Mouse (Mus musculus): ENCODE data around the gene Fkbpl.

Gene Fkbpl

GRCm38 (mm10) chr17:34627093-34627942 is 17.2 kb upstream of the Fkbpl start:
- DNase-seq (ENCODE audit: low read depth, low spot score) = peak; percentile 88

DNA sequence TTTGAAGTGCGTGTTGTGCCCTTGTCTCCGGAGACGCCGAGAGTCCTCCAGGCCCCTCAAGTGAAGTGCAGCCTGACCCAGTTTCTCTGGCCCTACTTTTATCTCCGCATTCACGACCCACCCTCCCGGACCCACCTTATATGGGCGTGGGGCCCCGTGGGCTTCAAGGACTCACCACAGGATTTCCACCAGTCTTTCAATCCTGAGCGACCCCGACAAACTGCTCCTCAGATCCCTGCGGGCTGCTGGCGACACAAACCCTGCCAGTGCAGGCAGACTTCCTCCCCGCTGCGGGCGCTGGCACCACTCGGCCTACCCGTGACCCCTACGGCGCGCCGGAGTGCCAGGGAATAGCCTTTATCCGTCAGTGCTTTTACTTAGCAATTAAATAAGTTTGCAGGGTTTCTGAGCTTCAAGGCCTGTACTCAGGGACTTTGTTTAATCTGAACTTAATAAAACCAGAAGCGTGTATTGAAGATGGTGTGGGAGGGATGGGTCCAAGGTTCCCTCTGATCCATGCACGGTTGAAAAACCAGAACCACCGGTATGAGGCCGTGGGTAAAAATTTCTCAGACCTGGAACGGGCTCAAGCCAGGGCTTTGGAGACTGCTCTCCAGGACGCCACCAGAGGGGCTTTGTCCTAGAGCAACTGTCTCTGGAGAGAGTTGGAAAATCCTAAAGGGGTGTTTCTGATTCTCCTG is 16.5 kb upstream of the Fkbpl start, which contains the start of gene Ppt2:
Ppt2 (minus strand) TSS at position 568 of the 701 bp plus-strand sequence.
- no peak for DNase-seq (ENCODE audit: low read depth, low spot score)

DNA sequence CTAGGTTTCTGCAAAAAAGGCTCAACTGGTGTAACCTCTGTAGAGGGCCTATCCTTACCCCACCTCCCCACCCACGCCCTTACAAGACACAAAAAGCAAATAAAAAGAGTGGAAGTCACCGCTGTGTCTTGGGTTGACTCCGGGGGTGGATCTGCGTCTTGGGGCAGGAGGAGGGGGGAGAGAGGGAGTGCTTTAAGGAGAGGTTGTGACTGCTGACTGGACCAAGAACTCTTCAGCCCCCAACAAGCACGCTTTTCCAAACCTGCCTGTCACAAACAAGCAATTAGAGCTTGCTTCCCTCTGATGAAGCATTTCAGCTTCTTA is 16.0 kb upstream of the Fkbpl start:
- DNase-seq (ENCODE audit: low read depth, low spot score) = no peak

DNA sequence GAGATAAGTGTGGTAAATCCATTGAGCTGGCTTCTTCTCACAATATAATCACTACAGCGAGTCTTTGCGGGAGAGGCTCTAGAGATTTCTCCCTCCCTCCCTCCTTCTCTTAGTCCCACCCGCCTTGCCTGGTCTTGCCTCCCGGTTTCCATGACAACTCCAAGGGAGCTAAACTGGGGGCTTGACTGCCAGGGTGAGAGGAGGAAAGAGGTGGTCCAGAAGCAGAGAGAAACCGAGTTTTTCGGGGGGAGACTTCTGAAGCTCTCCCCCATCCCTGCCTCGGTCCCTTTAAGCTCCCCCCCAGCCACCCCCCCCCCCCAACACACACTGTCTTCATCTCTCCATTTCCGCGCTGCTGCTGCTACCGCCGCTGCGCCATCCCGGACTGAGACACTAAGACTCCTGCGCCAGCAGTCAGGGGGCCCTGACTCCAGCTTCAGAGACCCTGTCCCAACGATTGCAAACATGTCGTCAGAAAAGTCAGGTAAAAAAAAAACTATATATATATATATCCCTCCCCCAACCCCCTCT is 15.3 kb upstream of the Fkbpl start, which contains the start of gene Prrt1:
Prrt1 (plus strand) TSS at position 313 of the 531 bp plus-strand sequence.
- peak; percentile 85 for DNase-seq (ENCODE audit: low read depth, low spot score)

- DNase-seq (ENCODE audit: low read depth, low spot score) = no peak
Observed at GRCm38 (mm10) chr17:34629796-34630603, 14.6 kb upstream of the Fkbpl start.

DNA sequence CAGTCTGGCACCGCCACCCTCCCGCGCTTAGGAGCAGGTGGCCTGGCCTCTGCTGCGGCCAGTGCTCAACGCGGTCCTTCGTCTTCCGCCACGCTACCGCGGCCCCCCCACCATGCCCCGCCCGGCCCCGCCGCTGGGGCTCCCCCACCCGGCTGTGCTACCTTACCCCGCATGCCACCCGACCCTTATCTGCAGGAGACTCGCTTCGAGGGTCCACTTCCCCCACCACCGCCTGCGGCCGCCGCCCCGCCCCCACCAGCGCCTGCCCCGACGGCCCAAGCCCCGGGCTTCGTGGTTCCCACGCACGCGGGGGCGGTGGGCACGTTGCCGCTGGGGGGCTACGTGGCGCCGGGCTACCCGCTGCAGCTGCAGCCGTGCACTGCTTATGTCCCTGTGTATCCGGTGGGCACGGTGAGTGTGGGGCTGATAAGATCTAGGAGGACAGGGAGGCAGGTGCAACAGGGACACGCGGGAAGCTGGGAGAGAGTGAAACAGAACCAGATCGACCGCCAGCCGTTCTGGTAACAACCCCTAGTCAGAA is 13.7 kb upstream of the Fkbpl start:
- DNase-seq (ENCODE audit: low read depth, low spot score) = no peak

GRCm38 (mm10) chr17:34631647-34632046 is 12.9 kb upstream of the Fkbpl start:
- DNase-seq (ENCODE audit: low read depth, low spot score) = no peak

- DNase-seq (ENCODE audit: low read depth, low spot score) = peak; percentile 94
Observed at GRCm38 (mm10) chr17:34632261-34632691, 12.3 kb upstream of the Fkbpl start.

DNA sequence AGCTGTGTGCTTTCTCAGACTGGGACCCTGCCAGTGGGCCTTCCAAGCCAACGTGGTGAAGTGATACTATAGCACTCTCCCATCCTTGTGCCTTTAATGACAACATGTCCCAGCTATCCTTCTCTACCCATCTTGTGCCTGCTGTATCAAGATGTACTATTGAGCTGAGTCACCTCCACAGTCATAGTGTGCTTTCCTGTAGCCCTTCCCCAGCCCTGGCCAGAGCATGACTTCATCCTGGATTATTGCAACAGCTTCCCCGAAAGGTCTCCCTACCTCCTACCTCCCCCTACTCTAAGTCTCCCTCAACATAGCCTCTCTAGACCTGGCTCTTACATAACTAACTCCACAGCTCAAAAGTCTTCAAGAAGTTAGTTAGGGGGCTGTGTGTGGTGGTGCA is 8.9 kb upstream of the Fkbpl start:
- DNase-seq (ENCODE audit: low read depth, low spot score) = no peak

GRCm38 (mm10) chr17:34637459-34637858 is 7.1 kb upstream of the Fkbpl start:
- no peak for DNase-seq (ENCODE audit: low read depth, low spot score)

DNA sequence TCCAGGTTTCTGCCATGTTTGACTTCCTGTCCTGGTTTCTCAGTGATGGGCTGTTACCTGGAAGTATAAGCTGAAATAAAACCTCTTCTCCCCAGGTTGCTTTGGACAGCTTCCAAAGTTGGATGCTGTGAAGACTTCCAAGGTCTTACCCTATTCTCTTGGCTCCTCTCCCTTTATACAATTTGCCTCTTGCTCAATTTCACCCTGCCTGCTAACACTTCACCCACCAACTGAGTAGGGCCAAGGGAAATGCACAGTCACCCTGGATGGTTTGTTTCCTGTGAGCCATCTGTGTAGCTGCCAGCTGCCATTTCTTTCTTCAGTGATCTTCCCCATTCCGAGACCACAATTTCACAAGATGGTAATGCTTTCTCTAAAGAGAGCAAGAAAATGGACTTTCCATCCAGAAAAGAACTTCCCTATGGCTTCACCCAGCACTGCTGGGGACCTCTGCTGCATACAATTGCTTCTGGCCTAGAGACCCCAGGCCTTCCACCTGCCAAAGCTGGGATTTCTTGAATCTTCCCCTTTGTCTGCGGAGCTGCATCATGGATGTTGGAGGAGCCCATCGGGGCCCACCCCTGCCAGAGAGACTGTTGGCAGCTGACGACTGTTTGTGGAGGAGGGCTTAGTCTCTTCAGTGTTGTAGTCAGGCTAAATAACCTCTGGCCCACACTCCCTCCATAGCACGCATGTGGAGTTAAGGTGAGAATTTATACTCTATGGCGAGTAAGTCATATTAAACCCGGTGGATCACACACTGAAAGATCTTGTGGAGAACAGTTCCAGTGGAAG is 4.9 kb upstream of the Fkbpl start:
- DNase-seq (ENCODE audit: low read depth, low spot score) = no peak

GRCm38 (mm10) chr17:34640778-34641601 is 3.6 kb upstream of the Fkbpl start:
- no peak for DNase-seq (ENCODE audit: low read depth, low spot score)

GRCm38 (mm10) chr17:34641945-34642344 is 2.6 kb upstream of the Fkbpl start:
- DNase-seq (ENCODE audit: low read depth, low spot score) = no peak

GRCm38 (mm10) chr17:34643379-34643778 is 1.2 kb upstream of the Fkbpl start:
- DNase-seq (ENCODE audit: low read depth, low spot score) = no peak

GRCm38 (mm10) chr17:34643944-34644343 is 620 bp upstream of the Fkbpl start:
- no peak for DNase-seq (ENCODE audit: low read depth, low spot score)

GRCm38 (mm10) chr17:34645256-34645829 is 779 bp downstream of the Fkbpl start:
- peak; percentile 89 for DNase-seq (ENCODE audit: low read depth, low spot score)

- no peak for DNase-seq (ENCODE audit: low read depth, low spot score)
Observed at GRCm38 (mm10) chr17:34645831-34646511, 1.4 kb downstream of the Fkbpl start.

DNA sequence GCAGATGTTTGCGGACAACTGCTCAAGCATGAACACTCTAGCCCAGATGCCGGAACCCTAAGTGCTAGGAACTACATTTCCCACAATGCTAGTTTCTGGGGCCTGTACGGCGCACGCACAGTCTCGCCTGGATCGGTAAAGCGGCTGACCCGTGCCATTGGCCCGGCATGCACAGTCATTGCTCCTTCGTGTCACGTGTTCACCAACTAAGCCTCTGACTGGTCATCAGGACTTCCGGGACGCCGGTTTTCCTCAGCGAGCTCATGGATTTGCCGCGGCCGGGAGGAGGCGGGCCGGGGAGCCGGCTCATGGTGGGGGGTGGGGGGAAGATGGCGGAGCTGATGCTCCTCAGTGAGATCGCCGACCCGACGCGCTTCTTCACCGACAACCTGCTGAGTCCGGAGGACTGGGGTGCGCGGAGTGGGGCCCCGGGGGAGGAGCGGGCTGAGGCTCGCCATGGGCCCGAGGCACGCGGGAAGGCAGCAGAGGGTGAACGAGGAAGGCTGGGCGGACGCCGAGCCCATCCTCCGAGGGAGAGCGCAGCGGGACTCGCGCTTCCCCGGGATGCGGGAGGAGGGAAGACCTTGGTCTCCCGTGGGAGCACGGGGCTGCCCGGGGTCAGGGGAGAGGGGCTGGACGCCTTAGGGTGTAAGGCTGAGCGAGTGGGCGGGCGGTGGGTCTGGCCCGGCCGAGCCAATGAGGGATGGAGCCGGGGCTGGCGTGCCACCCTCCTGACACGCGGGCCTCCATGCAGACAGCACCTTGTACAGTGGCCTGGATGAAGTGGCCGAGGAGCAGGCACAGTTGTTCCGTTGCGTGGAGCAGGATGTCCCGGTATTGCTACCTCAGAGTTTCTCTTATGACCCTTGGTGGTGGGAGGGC is 2.6 kb downstream of the Fkbpl start, which contains the start of gene Atf6b:
Atf6b (plus strand) TSS at position 241 of the 882 bp plus-strand sequence.
- DNase-seq (ENCODE audit: low read depth, low spot score) = peak; percentile 99
